Mouse (Mus musculus): ENCODE results near the gene Ccdc141. TPM values are rescaled to one million over a fixed set of nuclear protein-coding genes. Genes with fewer than 3 reads are reported as not detected.

The Ccdc141 gene
- polyA plus RNA-seq, 1 experiment from 2014 or later: 6.9 TPM

DNA sequence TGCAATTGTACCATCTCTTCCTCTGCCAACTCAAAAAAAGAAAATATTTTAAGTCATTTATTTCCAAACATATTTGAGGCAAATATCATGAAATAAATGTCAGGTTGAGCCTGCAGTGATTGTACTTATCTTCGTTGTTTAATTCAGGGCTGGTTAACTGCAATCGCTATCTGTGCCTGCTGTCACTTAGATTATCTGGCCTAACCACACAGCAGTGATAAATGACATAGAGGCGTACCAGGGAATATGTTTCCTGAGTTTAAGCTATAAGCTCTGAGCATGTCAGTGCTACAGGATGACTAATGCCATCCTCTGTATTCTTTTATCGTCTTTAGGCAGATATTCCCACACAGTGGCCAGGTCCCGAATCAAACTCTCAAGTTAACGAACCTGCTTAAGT lies 31.6 kb downstream of the Ccdc141 start:
- H3K27me3 ChIP-seq (ENCODE audit: control insufficient read depth, insufficient read depth, low read length): no peaks in the 10 kb centered on the region
- H3K4me1 ChIP-seq (ENCODE audit: control insufficient read depth, insufficient read depth, low read length): no peaks in the 10 kb centered on the region
- H3K4me2 ChIP-seq (ENCODE audit: low read length): no peak overlapping the region
- no peak for ATAC-seq (ENCODE audit: low FRiP score, low TSS enrichment)
- no peak overlapping the region for H3K9ac ChIP-seq (replicated peaks; ENCODE audit: low read length)
- DNase-seq: no peak
- WGBS: 93% methylated on average over 6 of the region's 6 CpGs
- no peak overlapping the region for H3K27ac ChIP-seq (replicated peaks; ENCODE audit: low read depth, low read length)
- no peaks in the 10 kb centered on the region for H3K9me3 ChIP-seq (ENCODE audit: control insufficient read depth, low read length)
- no peak overlapping the region for H3K4me3 ChIP-seq (replicated peaks; ENCODE audit: low read depth, low read length)
- no peaks in the 10 kb centered on the region for H3K36me3 ChIP-seq (ENCODE audit: control insufficient read depth, insufficient read depth, low read length)

DNA sequence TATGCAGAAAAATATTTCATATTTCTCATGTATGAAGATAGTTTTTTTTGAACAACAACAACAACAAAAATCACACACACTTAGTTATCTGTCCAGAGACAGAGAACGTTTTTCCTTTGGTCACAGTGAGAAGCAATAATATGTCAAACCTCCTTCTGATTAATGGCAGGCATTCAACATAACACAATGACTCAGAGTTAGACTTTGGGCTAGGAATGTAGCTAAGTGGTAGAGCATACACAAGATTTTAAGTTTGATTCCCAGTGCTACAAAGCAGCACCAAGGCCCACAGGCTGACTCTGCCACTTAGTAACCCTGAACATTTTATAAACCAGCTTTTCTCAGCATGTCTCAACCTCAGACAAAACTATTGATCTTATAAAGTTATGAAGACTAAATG lies 35.5 kb downstream of the Ccdc141 start:
- 83% methylated on average over 1 of the region's 1 CpGs for WGBS
- H3K4me3 ChIP-seq (replicated peaks; ENCODE audit: low read depth, low read length): no peak overlapping the region
- ATAC-seq (ENCODE audit: low FRiP score, low TSS enrichment): no peak
- H3K27ac ChIP-seq (replicated peaks; ENCODE audit: low read depth, low read length): no peak overlapping the region
- no peak overlapping the region for H3K4me2 ChIP-seq (ENCODE audit: low read length)
- H3K9me3 ChIP-seq (ENCODE audit: control insufficient read depth, low read length): no peaks in the 10 kb centered on the region
- no peak for DNase-seq
- H3K36me3 ChIP-seq (ENCODE audit: control insufficient read depth, insufficient read depth, low read length): no peaks in the 10 kb centered on the region
- no peaks in the 10 kb centered on the region for H3K27me3 ChIP-seq (ENCODE audit: control insufficient read depth, insufficient read depth, low read length)
- no peak overlapping the region for H3K9ac ChIP-seq (replicated peaks; ENCODE audit: low read length)
- H3K4me1 ChIP-seq (ENCODE audit: control insufficient read depth, insufficient read depth, low read length): no peaks in the 10 kb centered on the region

DNA sequence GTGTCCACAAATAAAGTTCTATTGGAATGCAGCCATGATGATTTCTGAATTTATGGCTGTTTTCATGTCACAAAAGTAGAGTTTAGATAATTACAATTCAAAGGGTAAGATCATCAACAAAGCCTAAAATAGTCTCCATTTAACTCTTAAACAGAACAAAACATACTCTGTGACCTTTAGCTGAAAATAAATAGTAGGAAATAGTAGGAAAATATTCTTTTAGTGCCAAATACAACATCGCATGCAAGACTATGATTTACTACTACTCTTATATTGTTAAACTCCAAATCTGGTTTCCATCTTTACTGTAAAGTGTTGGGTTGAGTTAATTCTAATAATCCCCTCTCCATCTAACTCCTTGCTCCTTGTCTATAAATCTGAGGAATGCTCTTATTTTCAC lies 37.0 kb downstream of the Ccdc141 start:
- H3K4me3 ChIP-seq (replicated peaks; ENCODE audit: low read depth, low read length): no peak overlapping the region
- H3K9me3 ChIP-seq (ENCODE audit: control insufficient read depth, low read length): no peaks in the 10 kb centered on the region
- H3K27me3 ChIP-seq (ENCODE audit: control insufficient read depth, insufficient read depth, low read length): no peaks in the 10 kb centered on the region
- ATAC-seq (ENCODE audit: low FRiP score, low TSS enrichment) (no peak), DNase-seq (no peak)
- no peak overlapping the region for H3K9ac ChIP-seq (replicated peaks; ENCODE audit: low read length)
- no peaks in the 10 kb centered on the region for H3K4me1 ChIP-seq (ENCODE audit: control insufficient read depth, insufficient read depth, low read length)
- no peaks in the 10 kb centered on the region for H3K36me3 ChIP-seq (ENCODE audit: control insufficient read depth, insufficient read depth, low read length)
- H3K4me2 ChIP-seq (ENCODE audit: low read length): no peak overlapping the region
- H3K27ac ChIP-seq (replicated peaks; ENCODE audit: low read depth, low read length): no peak overlapping the region
- WGBS: 98% methylated on average over 1 of the region's 1 CpGs

DNA sequence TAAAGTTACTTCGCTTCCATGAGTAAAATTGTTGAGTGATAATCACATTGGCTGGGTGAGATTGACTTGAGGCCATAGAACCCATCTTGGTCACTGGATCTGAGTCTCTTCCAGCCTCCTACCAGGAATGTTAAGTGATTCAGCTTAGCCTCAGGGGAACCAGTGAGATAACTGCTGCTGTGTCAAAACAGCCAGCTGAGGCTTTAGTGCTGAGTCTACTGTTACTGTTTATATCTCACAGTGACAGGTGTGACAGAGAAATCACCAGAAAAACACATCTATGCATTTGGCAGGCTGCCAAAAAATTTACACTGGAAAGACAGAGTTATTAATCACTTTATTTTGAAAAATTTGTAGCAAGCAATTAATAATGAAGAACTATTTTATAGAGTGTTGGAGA lies 43.5 kb downstream of the Ccdc141 start:
- H3K4me1 ChIP-seq (ENCODE audit: control insufficient read depth, insufficient read depth, low read length): no peaks in the 10 kb centered on the region
- H3K9ac ChIP-seq (replicated peaks; ENCODE audit: low read length): no peak overlapping the region
- no peak overlapping the region for H3K4me3 ChIP-seq (replicated peaks; ENCODE audit: low read depth, low read length)
- no peaks in the 10 kb centered on the region for H3K27me3 ChIP-seq (ENCODE audit: control insufficient read depth, insufficient read depth, low read length)
- no peak overlapping the region for H3K27ac ChIP-seq (replicated peaks; ENCODE audit: low read depth, low read length)
- ATAC-seq (ENCODE audit: low FRiP score, low TSS enrichment): no peak
- no peaks in the 10 kb centered on the region for H3K36me3 ChIP-seq (ENCODE audit: control insufficient read depth, insufficient read depth, low read length)
- no peak overlapping the region for H3K4me2 ChIP-seq (ENCODE audit: low read length)
- peak; percentile 36 for DNase-seq
- no peaks in the 10 kb centered on the region for H3K9me3 ChIP-seq (ENCODE audit: control insufficient read depth, low read length)
- WGBS: 91% methylated on average over 1 of the region's 1 CpGs

DNA sequence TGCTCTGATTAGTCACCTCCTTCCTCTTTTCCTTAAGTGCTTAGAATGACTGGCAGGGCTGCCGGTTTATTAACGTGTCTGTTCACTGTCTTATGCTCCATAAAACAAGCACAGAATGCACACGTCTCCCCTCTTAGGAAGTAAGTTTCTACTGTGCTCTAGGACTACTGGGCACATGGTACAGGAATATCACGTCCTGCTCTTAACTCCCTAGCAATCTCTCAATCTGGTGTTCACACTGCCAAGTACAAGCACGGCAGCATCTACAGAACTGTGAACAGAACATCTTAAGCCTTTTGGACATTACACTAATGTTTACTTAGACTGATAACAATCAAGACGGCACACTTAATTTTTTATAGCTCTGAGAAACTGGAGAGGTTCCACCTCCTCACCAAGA lies 52.3 kb downstream of the Ccdc141 start:
- Histone ChIP-seq H3K4me3 (replicated peaks; ENCODE audit: low read depth, low read length) (no peak overlapping the region), H3K4me1 (ENCODE audit: control insufficient read depth, insufficient read depth, low read length) (no peaks in the 10 kb centered on the region), H3K27ac (replicated peaks; ENCODE audit: low read depth, low read length) (no peak overlapping the region), H3K9ac (replicated peaks; ENCODE audit: low read length) (no peak overlapping the region), H3K36me3 (ENCODE audit: control insufficient read depth, insufficient read depth, low read length) (no peaks in the 10 kb centered on the region), H3K4me2 (ENCODE audit: low read length) (no peak overlapping the region), H3K9me3 (ENCODE audit: control insufficient read depth, low read length) (no peaks in the 10 kb centered on the region), H3K27me3 (ENCODE audit: control insufficient read depth, insufficient read depth, low read length) (no peaks in the 10 kb centered on the region)
- ATAC-seq (ENCODE audit: low FRiP score, low TSS enrichment): no peak
- DNase-seq: no peak
- 82% methylated on average over 6 of the region's 6 CpGs for WGBS

DNA sequence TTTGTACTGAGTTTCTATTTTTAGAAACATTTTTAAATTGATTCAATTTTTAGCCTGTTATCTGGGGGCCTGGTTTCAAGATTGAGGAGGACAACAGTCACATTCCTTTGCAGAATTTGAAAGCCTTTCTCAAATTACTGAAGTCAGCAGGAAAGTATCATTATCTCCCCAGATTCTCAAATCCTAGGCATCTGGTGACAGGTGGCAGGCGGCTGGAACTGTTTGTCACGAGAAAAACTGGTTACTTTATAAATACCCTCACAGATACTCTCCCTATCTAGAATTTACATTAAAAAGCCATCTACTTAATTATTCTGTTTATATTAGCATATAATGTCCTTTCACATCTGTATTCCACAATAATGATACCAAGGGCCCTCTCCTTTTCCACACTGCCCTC lies 56.1 kb downstream of the Ccdc141 start:
- WGBS: 75% methylated on average over 2 of the region's 2 CpGs
- no peak overlapping the region for H3K9ac ChIP-seq (replicated peaks; ENCODE audit: low read length)

DNA sequence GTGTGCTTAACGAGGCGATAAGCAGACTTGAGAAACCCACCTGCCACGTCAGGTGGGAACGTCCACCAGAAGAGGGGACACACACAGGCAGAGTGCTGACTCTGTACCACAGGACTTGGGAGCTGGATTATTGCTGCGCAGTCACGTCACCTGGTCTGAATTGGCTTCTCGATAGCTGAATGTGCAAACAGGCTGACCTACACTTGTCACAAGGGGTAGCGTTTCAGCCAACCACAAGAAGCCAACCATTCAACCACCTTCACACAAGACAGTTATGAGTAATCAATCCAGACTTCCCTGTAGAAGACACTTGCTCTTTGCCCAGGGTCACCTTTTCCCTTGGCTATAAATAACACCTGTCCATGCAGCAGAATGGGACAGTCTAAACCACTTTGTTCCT lies 56.6 kb downstream of the Ccdc141 start:
- DNase-seq (no peak), ATAC-seq (ENCODE audit: low FRiP score, low TSS enrichment) (no peak)
- whole genome bisulfite sequencing: 90% methylated on average over 8 of the region's 8 CpGs
- Histone ChIP-seq H3K4me3 (replicated peaks; ENCODE audit: low read depth, low read length) (no peak overlapping the region), H3K27ac (replicated peaks; ENCODE audit: low read depth, low read length) (no peak overlapping the region), H3K4me1 (ENCODE audit: control insufficient read depth, insufficient read depth, low read length) (no peaks in the 10 kb centered on the region), H3K27me3 (ENCODE audit: control insufficient read depth, insufficient read depth, low read length) (no peaks in the 10 kb centered on the region), H3K9ac (replicated peaks; ENCODE audit: low read length) (no peak overlapping the region), H3K36me3 (ENCODE audit: control insufficient read depth, insufficient read depth, low read length) (no peaks in the 10 kb centered on the region), H3K4me2 (ENCODE audit: low read length) (no peak overlapping the region), H3K9me3 (ENCODE audit: control insufficient read depth, low read length) (no peaks in the 10 kb centered on the region)

More for the DNA sequence above, 56.1 kb downstream of the Ccdc141 start:
- no peaks in the 10 kb centered on the region for H3K4me1 ChIP-seq (ENCODE audit: control insufficient read depth, insufficient read depth, low read length)
- H3K36me3 ChIP-seq (ENCODE audit: control insufficient read depth, insufficient read depth, low read length): no peaks in the 10 kb centered on the region
- no peaks in the 10 kb centered on the region for H3K9me3 ChIP-seq (ENCODE audit: control insufficient read depth, low read length)
- no peak overlapping the region for H3K4me3 ChIP-seq (replicated peaks; ENCODE audit: low read depth, low read length)
- H3K27me3 ChIP-seq (ENCODE audit: control insufficient read depth, insufficient read depth, low read length): no peaks in the 10 kb centered on the region
- H3K27ac ChIP-seq (replicated peaks; ENCODE audit: low read depth, low read length): no peak overlapping the region
- no peak for ATAC-seq (ENCODE audit: low FRiP score, low TSS enrichment)
- H3K4me2 ChIP-seq (ENCODE audit: low read length): no peak overlapping the region
- DNase-seq: no peak

DNA sequence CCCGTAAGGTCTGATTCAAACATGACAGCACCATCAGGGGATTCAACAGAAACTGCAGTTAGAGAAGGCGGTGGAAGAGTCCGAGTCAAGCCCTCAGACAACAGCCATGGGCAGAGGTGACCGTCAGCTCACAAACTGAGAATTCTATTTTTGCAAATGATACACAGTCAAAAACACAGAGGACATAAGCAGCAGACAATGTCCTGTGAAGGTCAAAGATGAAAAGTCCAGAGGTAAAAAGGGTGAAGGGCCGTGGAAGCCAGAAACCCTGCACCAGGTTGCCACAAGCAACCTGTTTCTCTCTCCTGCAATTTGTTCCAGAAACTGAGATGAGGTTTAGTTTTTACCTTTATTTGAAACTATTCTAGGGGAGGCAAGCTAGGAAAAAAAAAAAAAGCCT lies 57.4 kb downstream of the Ccdc141 start:
- WGBS: 91% methylated on average over 5 of the region's 5 CpGs
- no peaks in the 10 kb centered on the region for H3K27me3 ChIP-seq (ENCODE audit: control insufficient read depth, insufficient read depth, low read length)
- H3K4me2 ChIP-seq (ENCODE audit: low read length): no peak overlapping the region
- no peak for ATAC-seq (ENCODE audit: low FRiP score, low TSS enrichment)
- no peak for DNase-seq
- no peaks in the 10 kb centered on the region for H3K36me3 ChIP-seq (ENCODE audit: control insufficient read depth, insufficient read depth, low read length)
- no peak overlapping the region for H3K27ac ChIP-seq (replicated peaks; ENCODE audit: low read depth, low read length)
- H3K9ac ChIP-seq (replicated peaks; ENCODE audit: low read length): no peak overlapping the region
- no peaks in the 10 kb centered on the region for H3K9me3 ChIP-seq (ENCODE audit: control insufficient read depth, low read length)
- no peak overlapping the region for H3K4me3 ChIP-seq (replicated peaks; ENCODE audit: low read depth, low read length)
- H3K4me1 ChIP-seq (ENCODE audit: control insufficient read depth, insufficient read depth, low read length): no peaks in the 10 kb centered on the region

DNA sequence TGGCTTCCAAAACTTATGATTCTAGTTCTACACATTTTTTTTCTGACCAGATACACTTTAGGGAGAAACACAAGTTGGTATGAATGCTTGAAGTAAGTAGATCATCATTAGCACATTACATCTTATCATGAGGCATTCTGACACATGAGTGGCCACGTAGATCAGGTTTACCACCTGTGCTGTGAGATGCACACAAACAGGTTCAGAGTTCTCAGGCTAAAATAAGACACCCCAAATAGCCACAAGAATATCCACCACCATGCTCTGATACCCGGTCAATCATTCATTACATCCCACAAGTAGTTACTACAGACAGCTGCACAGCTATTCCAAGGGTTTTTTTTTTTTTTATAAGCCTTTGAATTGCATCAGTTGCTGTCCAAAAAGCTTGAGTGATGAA lies 59.3 kb downstream of the Ccdc141 start:
- ATAC-seq (ENCODE audit: low FRiP score, low TSS enrichment): no peak
- no peak overlapping the region for H3K4me3 ChIP-seq (replicated peaks; ENCODE audit: low read depth, low read length)
- 95% methylated on average over 2 of the region's 2 CpGs for WGBS
- no peak for DNase-seq
- H3K4me2 ChIP-seq (ENCODE audit: low read length): no peak overlapping the region
- no peak overlapping the region for H3K27ac ChIP-seq (replicated peaks; ENCODE audit: low read depth, low read length)
- no peaks in the 10 kb centered on the region for H3K4me1 ChIP-seq (ENCODE audit: control insufficient read depth, insufficient read depth, low read length)
- no peaks in the 10 kb centered on the region for H3K9me3 ChIP-seq (ENCODE audit: control insufficient read depth, low read length)
- H3K27me3 ChIP-seq (ENCODE audit: control insufficient read depth, insufficient read depth, low read length): no peaks in the 10 kb centered on the region
- no peaks in the 10 kb centered on the region for H3K36me3 ChIP-seq (ENCODE audit: control insufficient read depth, insufficient read depth, low read length)
- no peak overlapping the region for H3K9ac ChIP-seq (replicated peaks; ENCODE audit: low read length)

All from midbrain, embryonic 14.5 days (tissue).